Mouse (Mus musculus) frontal cortex, postnatal 10 days (tissue): ENCODE measurements around the gene Pwwp2a.

ENCODE experiments used
- DNase-seq, 2 experiments: peaks; one replicate each; pipeline ENCODE4 v3.0.0; 2022; ENCODE audit warnings: low spot score in 2 of 2, mixed read lengths in 1 of 2

Pwwp2a gene

GRCm38 (mm10) chr11:43681472-43682414, at the start of gene Pwwp2a:
Pwwp2a (plus strand) TSS chr11:43681998.
- DNase-seq, result peak; percentile 98 to 99

- no peak for DNase-seq
Observed at GRCm38 (mm10) chr11:43632566-43632965, 49.2 kb upstream of the Pwwp2a start.

GRCm38 (mm10) chr11:43633165-43633564, 48.6 kb upstream of the Pwwp2a start:
- no peak for DNase-seq

GRCm38 (mm10) chr11:43633658-43634401, 48.0 kb upstream of the Pwwp2a start:
- peak; percentile 63 to 66 for DNase-seq

- peak in 1 of 2 experiments; percentile 42 for DNase-seq
Observed at GRCm38 (mm10) chr11:43636761-43637160, 45.0 kb upstream of the Pwwp2a start.

- no peak for DNase-seq
Observed at GRCm38 (mm10) chr11:43638486-43638885, 43.3 kb upstream of the Pwwp2a start.

- DNase-seq, result peak; percentile 82 to 87
Observed at GRCm38 (mm10) chr11:43643180-43643591, 38.6 kb upstream of the Pwwp2a start.

GRCm38 (mm10) chr11:43645286-43645685, 36.5 kb upstream of the Pwwp2a start:
- DNase-seq, result no peak

- no peak for DNase-seq
Observed at GRCm38 (mm10) chr11:43653051-43653475, 28.7 kb upstream of the Pwwp2a start.

GRCm38 (mm10) chr11:43656464-43656863, 25.3 kb upstream of the Pwwp2a start:
- DNase-seq, result no peak

GRCm38 (mm10) chr11:43658010-43658409, 23.8 kb upstream of the Pwwp2a start:
- no peak for DNase-seq

GRCm38 (mm10) chr11:43667038-43667745, 14.6 kb upstream of the Pwwp2a start:
- no peak for DNase-seq

- peak; percentile 50 to 62 for DNase-seq
Observed at GRCm38 (mm10) chr11:43682415-43683217, 818 bp downstream of the Pwwp2a start.

- no peak for DNase-seq
Observed at GRCm38 (mm10) chr11:43688850-43689249, 7.1 kb downstream of the Pwwp2a start.

GRCm38 (mm10) chr11:43696623-43697022, 14.8 kb downstream of the Pwwp2a start:
- no peak for DNase-seq

GRCm38 (mm10) chr11:43698621-43699020, 16.8 kb downstream of the Pwwp2a start:
- DNase-seq, result no peak

- DNase-seq, result no peak
Observed at GRCm38 (mm10) chr11:43700291-43700690, 18.5 kb downstream of the Pwwp2a start.

- DNase-seq, result no peak
Observed at GRCm38 (mm10) chr11:43703552-43703951, 21.8 kb downstream of the Pwwp2a start.

GRCm38 (mm10) chr11:43705751-43706150, 24.0 kb downstream of the Pwwp2a start:
- DNase-seq, result no peak

GRCm38 (mm10) chr11:43708409-43708808, 26.6 kb downstream of the Pwwp2a start:
- no peak for DNase-seq

GRCm38 (mm10) chr11:43712178-43712577, 30.4 kb downstream of the Pwwp2a start:
- no peak for DNase-seq
